Mouse (Mus musculus) hindbrain, postnatal 0 days (tissue): Measurements from ENCODE around the gene AI597479. TPM values are rescaled to one million over a fixed set of nuclear protein-coding genes. Genes with fewer than 3 reads are reported as not detected.

ENCODE experiments used
- ATAC-seq: fragments of 200-750 bp; cut with Nextera tagmentation; 2 replicates; pipeline ENCODE4 v1.8.0; 2017; ENCODE audit warnings: mild to moderate bottlenecking, moderate TSS enrichment, moderate library complexity
- DNase-seq: peaks from one replicate; pipeline ENCODE4 v3.0.0-alpha.2; 2015; ENCODE audit warnings: low spot score
- H3K27ac ChIP-seq: fragments of 300-500 bp; sonication (generic); 2 replicates; pipeline ENCODE4 v1.5.1; 2014; ENCODE audit warnings: mild to moderate bottlenecking
- H3K27me3 ChIP-seq: fragments of 300-500 bp; sonication (generic); 2 replicates; pipeline ENCODE4 v1.6.1; 2014; ENCODE audit warnings: low read length, mixed read lengths; ENCODE audit not compliant: insufficient read depth
- H3K36me3 ChIP-seq: fragments of 300-500 bp; sonication (generic); 2 replicates; pipeline ENCODE4 v1.6.1; 2014; ENCODE audit warnings: low read length, mixed read lengths; ENCODE audit not compliant: insufficient read depth
- H3K4me1 ChIP-seq: fragments of 300-500 bp; sonication (generic); 2 replicates; pipeline ENCODE4 v1.6.1; 2014; ENCODE audit warnings: antibody characterized with exemption, low read length, mixed read lengths; ENCODE audit not compliant: insufficient read depth
- H3K4me2 ChIP-seq: fragments of 300-500 bp; sonication (generic); 2 replicates; pipeline ENCODE4 v1.6.1; 2014; ENCODE audit warnings: low read depth, mild to moderate bottlenecking, low read length, moderate library complexity, mixed read lengths
- H3K4me3 ChIP-seq: fragments of 300-500 bp; sonication (generic); 2 replicates; pipeline ENCODE4 v1.5.1; 2014; ENCODE audit warnings: low read length
- H3K9ac ChIP-seq: fragments of 300-500 bp; sonication (generic); replicated peaks from 2 replicates; pipeline ENCODE4 v1.6.1; 2014; ENCODE audit warnings: mild to moderate bottlenecking, low read length, moderate library complexity, mixed read lengths
- H3K9me3 ChIP-seq: fragments of 300-500 bp; sonication (generic); 2 replicates; pipeline ENCODE4 v1.6.1; 2016; ENCODE audit warnings: low read length, mixed read lengths
- CTCF ChIP-seq: IDR thresholded peaks from 2 replicates; pipeline ENCODE4 v1.5.1; 2016; ENCODE audit warnings: antibody characterized with exemption, control low read depth, low read depth
- WGBS: fragments of 180-500 bp; shearing (Covaris S2); extraction: QIAGEN DNeasy Blood & Tissue Kit; methylation state at CpG from one replicate; pipeline ENCODE4 v1.1.7; 2014; 5-methylcytosine and 5-hydroxymethylcytosine counted together
- polyA plus RNA-seq: library from polyadenylated mRNA; unstranded; fragments of >200 nt; fragmentation: Nextera tagmentation; extraction: Ambion mirVana; gene quantifications from 2 replicates; pipeline ENCODE4 v1.2.1, GENCODE M21; 2015
- total RNA-seq: library from RNA; depleted of rRNA; stranded (reverse); fragments of >200 nt; gene quantifications from 2 replicates; pipeline ENCODE4 v1.2.3, GENCODE M21; 2014

AI597479 gene
- total and polyA plus RNA-seq, 2 experiments from 2014 or later, result 20.7 to 28.8 TPM

GRCm38 (mm10) chr1:43092056-43093015, 6.2 kb upstream of the AI597479 start:
- ATAC-seq (peak; percentile 87), DNase-seq (peak; percentile 79)
- TF ChIP-seq CTCF, result no peak
- H3K27ac ChIP-seq, result peak overlapping the region; percentile 90
- H3K9ac ChIP-seq, result peak overlapping the region; percentile 80
- H3K36me3 ChIP-seq, result no peaks in the 10 kb centered on the region
- H3K4me2 ChIP-seq, result peak overlapping the region; percentile 61
- no peaks in the 10 kb centered on the region for H3K27me3 ChIP-seq
- peaks cover 8% of the 10 kb centered on the region; the same call in 1 of the 2 replicates for H3K4me1 ChIP-seq
- H3K9me3 ChIP-seq, result no peaks in the 10 kb centered on the region
- WGBS, result under 1% methylated on average over 83 of the region's 102 CpGs
- peak overlapping the region; percentile 65 for H3K4me3 ChIP-seq

- ATAC-seq (no peak), DNase-seq (no peak)
- H3K9me3 ChIP-seq, result no peaks in the 10 kb centered on the region
- H3K4me1 ChIP-seq, result peaks cover 10% of the 10 kb centered on the region; the same call in 1 of the 2 replicates
- H3K27ac ChIP-seq, result no peak overlapping the region
- no peak overlapping the region for H3K4me2 ChIP-seq
- no peak overlapping the region for H3K4me3 ChIP-seq
- H3K27me3 ChIP-seq, result no peaks in the 10 kb centered on the region
- H3K9ac ChIP-seq, result no peak overlapping the region
- TF ChIP-seq CTCF, result no peak
- 82% methylated on average over 2 of the region's 2 CpGs for WGBS
- no peaks in the 10 kb centered on the region for H3K36me3 ChIP-seq
Measured at GRCm38 (mm10) chr1:43094206-43094605, 4.3 kb upstream of the AI597479 start.

- no peaks in the 10 kb centered on the region for H3K27me3 ChIP-seq
- DNase-seq (no peak), ATAC-seq (no peak)
- H3K4me2 ChIP-seq, result no peak overlapping the region
- no peak overlapping the region for H3K9ac ChIP-seq
- no peaks in the 10 kb centered on the region for H3K4me1 ChIP-seq
- H3K4me3 ChIP-seq, result no peak overlapping the region
- WGBS, result 94% methylated on average over 2 of the region's 2 CpGs
- no peak for TF ChIP-seq CTCF
- no peaks in the 10 kb centered on the region for H3K9me3 ChIP-seq
- no peak overlapping the region for H3K27ac ChIP-seq
- peaks cover 35% of the 10 kb centered on the region for H3K36me3 ChIP-seq
Measured at GRCm38 (mm10) chr1:43108729-43109128, 10.2 kb downstream of the AI597479 start.

GRCm38 (mm10) chr1:43110556-43110955, 12.0 kb downstream of the AI597479 start:
- H3K4me1 ChIP-seq, result no peaks in the 10 kb centered on the region
- peaks cover 42% of the 10 kb centered on the region for H3K36me3 ChIP-seq
- H3K9ac ChIP-seq, result no peak overlapping the region
- 51% methylated on average over 4 of the region's 4 CpGs for WGBS
- H3K27me3 ChIP-seq, result no peaks in the 10 kb centered on the region
- H3K9me3 ChIP-seq, result no peaks in the 10 kb centered on the region
- no peak overlapping the region for H3K4me2 ChIP-seq
- peak; percentile 70 for TF ChIP-seq CTCF
- DNase-seq (peak; percentile 46), ATAC-seq (no peak)
- H3K27ac ChIP-seq, result no peak overlapping the region
- H3K4me3 ChIP-seq, result no peak overlapping the region

GRCm38 (mm10) chr1:43112882-43113281, 14.4 kb downstream of the AI597479 start:
- WGBS, result 87% methylated on average over 2 of the region's 2 CpGs
- Histone ChIP-seq H3K27ac (no peak overlapping the region), H3K27me3 (no peaks in the 10 kb centered on the region), H3K9me3 (no peaks in the 10 kb centered on the region), H3K4me3 (no peak overlapping the region), H3K36me3 (peaks cover 37% of the 10 kb centered on the region), H3K9ac (no peak overlapping the region), H3K4me2 (no peak overlapping the region), H3K4me1 (no peaks in the 10 kb centered on the region)
- TF ChIP-seq CTCF, result peak; percentile 80
- ATAC-seq (peak; percentile 66), DNase-seq (peak; percentile 85)

GRCm38 (mm10) chr1:43117435-43117834, 18.9 kb downstream of the AI597479 start:
- DNase-seq, result no peak
- Histone ChIP-seq H3K27ac (no peak overlapping the region), H3K9me3 (no peaks in the 10 kb centered on the region), H3K9ac (no peak overlapping the region), H3K4me1 (no peaks in the 10 kb centered on the region), H3K4me2 (no peak overlapping the region), H3K4me3 (no peak overlapping the region), H3K36me3 (peaks cover 20% of the 10 kb centered on the region; the same call in 1 of the 2 replicates), H3K27me3 (no peaks in the 10 kb centered on the region)
- WGBS, result 96% methylated on average over 8 of the region's 8 CpGs
- no peak for ATAC-seq
- TF ChIP-seq CTCF, result no peak

- no peaks in the 10 kb centered on the region for H3K27me3 ChIP-seq
- DNase-seq (no peak), ATAC-seq (no peak)
- H3K4me1 ChIP-seq, result no peaks in the 10 kb centered on the region
- H3K4me3 ChIP-seq, result no peak overlapping the region
- no peak for TF ChIP-seq CTCF
- H3K27ac ChIP-seq, result no peak overlapping the region
- 99% methylated on average over 5 of the region's 5 CpGs for WGBS
- no peak overlapping the region for H3K9ac ChIP-seq
- H3K36me3 ChIP-seq, result peaks cover 5% of the 10 kb centered on the region; the same call in 1 of the 2 replicates
- no peak overlapping the region for H3K4me2 ChIP-seq
- no peaks in the 10 kb centered on the region for H3K9me3 ChIP-seq
Measured at GRCm38 (mm10) chr1:43120950-43121349, 22.4 kb downstream of the AI597479 start.
